Mouse (Mus musculus) liver, adult 2 months (tissue): ENCODE results near the gene Safb2.

Source experiments
- CTCF ChIP-seq: fragments of 200-500 bp; IDR thresholded peaks from 2 replicates; pipeline ENCODE4 v1.5.1; 2011; ENCODE audit warnings: low read depth, low read length, control low read depth
- POLR2A ChIP-seq: fragments of 200-500 bp; IDR thresholded peaks from 2 replicates; pipeline ENCODE4 v1.6.1; 2011; ENCODE audit warnings: low read length, control low read depth; ENCODE audit not compliant: insufficient read depth; ENCODE audit errors: extremely low read depth

DNA sequence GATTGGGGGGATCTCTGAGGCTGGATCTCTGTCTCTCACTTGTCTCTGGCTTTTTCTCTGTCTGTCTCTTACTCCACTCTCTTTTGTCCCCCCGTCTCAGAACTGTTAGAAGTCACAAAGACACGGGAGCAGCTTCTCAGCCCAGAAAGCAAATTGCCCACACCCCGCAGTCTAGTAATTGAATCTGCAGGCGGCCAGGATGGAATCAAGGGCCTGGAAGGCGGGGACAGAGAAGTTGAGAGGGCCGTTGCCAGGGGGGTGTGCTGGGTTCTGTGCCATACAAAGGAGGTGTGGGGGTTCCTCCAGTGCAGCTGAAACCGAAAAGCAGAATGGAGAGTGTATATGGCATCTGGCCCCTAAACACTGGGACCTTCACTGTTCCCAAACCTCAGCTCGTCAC, 41.6 kb downstream of the Safb2 start:
- TF ChIP-seq POLR2A (no peak), CTCF (no peak)
